Mouse (Mus musculus): ENCODE data around the gene Izumo2. TPM values are rescaled to one million over a fixed set of nuclear protein-coding genes. Genes with fewer than 3 reads are reported as not detected.

Izumo2 gene
- polyA plus RNA-seq (2015; fragmentation: Nextera tagmentation; extraction: Ambion mirVana) = not detected in 2 replicates

DNA sequence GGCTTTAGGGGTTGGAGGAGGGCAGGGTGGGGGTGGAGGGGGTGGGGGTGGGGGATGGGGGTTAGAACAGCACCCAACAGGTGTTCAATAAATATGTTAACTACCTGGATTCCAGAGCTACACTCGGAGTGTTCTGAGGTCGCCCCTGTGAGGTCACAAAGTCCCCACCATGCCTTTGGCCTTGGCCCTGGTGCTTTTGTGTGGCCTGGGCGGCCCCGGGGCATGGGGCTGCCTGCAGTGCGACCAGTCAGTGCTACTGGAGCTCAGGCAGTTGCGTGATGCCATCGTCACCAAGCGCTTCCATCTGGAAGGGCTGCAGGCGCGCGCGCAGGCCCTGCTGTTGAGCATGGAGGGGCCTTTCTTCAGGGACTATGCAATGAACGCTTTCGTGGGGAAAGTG, at the start of gene Izumo2:
Gene Izumo2, plus strand, starts transcription at position 169 of the 400 bp plus-strand sequence.
- H3K27ac ChIP-seq = no peak within 1 kb of the TSS
- WGBS = 69% methylated on average over 14 of the region's 14 CpGs
- H3K4me2 ChIP-seq (replicated peaks) = no peak within 1 kb of the TSS
- H3K36me3 ChIP-seq = no peaks in the 10 kb centered on the region
- H3K9ac ChIP-seq = no peak within 1 kb of the TSS
- no peak for ATAC-seq (ENCODE audit: low FRiP score, low read depth)
- H3K27me3 ChIP-seq = no peaks in the 10 kb centered on the region
- H3K4me3 ChIP-seq = no peak within 1 kb of the TSS
- no peaks in the 10 kb centered on the region for H3K9me3 ChIP-seq
- no peaks in the 10 kb centered on the region for H3K4me1 ChIP-seq

DNA sequence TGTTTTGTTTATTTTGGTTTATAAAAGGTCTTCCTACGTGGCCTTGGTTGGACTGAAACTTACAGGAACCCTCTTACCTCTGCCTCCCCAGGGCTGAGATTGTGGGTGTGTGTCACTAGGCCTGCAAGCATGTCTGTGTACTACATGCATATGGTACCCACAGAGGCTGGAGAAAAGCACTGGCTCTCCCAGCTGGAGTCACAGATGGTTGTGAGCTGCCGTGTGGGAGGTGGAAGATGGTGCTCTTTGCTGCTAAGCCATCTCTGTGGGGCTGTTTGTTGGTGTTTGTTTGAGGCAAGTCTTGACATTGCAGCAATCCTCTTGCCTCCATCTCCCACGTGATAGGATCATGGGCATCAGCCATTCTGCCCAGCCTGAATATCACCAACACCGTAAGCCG, 47.3 kb upstream of the Izumo2 start:
- Histone ChIP-seq H3K27ac (no peak overlapping the region), H3K4me2 (replicated peaks) (no peak overlapping the region), H3K4me1 (peaks cover 6% of the 10 kb centered on the region; the same call in 1 of the 2 replicates), H3K9me3 (no peaks in the 10 kb centered on the region), H3K27me3 (no peaks in the 10 kb centered on the region), H3K36me3 (no peaks in the 10 kb centered on the region), H3K9ac (no peak overlapping the region), H3K4me3 (no peak overlapping the region)
- 75% methylated on average over 5 of the region's 5 CpGs for WGBS
- no peak for ATAC-seq (ENCODE audit: low FRiP score, low read depth)

DNA sequence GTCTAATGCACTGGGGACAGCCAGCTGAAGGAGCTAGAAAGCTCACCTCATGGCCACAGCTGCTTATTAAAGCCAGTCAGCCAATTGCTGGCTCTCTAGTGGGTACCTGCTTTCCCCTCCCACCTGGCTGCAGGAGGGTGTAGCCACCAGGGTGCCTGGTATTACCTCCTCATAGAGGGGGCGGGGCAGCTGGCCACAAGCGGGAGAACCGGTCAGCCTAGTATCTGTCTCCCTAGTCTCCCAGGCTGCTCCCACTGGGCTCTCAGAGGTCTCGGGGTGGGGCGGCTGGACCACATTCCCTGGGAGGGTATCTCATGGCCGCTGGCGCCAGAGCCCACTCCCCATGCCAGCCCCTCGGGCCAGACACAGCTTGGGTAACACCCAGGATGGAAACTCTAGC, 46.4 kb upstream of the Izumo2 start:
- H3K4me1 ChIP-seq = peaks cover 6% of the 10 kb centered on the region; the same call in 1 of the 2 replicates
- no peak overlapping the region for H3K4me2 ChIP-seq (replicated peaks)
- no peaks in the 10 kb centered on the region for H3K36me3 ChIP-seq
- no peak overlapping the region for H3K4me3 ChIP-seq
- 11% methylated on average over 8 of the region's 8 CpGs for WGBS
- H3K27me3 ChIP-seq = peaks cover 2% of the 10 kb centered on the region; the same call in 1 of the 2 replicates
- H3K27ac ChIP-seq = no peak overlapping the region
- H3K9me3 ChIP-seq = no peaks in the 10 kb centered on the region; the same call in 1 of the 2 replicates
- no peak overlapping the region for H3K9ac ChIP-seq
- no peak for ATAC-seq (ENCODE audit: low FRiP score, low read depth)

DNA sequence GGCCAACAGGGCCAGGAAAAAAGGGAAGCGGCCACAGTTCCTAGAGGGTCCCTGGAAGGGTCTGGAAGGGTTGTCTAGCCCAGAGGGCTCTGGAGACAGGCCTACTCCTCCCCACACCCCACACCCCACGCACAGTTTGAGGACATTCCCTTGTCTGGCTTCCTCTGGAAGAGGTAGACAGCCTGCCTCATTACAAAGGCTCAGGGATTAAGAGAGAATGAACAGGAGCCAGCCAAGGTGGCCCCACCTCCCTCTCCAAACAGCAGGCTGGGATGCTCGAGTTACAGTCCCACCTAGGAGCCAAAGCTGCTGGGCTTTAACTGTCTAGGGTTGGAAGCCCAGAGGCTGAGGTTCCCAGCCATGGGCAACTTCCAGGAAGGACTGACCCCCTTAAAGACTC, 46.0 kb upstream of the Izumo2 start:
- no peak overlapping the region for H3K27ac ChIP-seq
- no peaks in the 10 kb centered on the region; the same call in 1 of the 2 replicates for H3K9me3 ChIP-seq
- no peak overlapping the region for H3K4me3 ChIP-seq
- no peak overlapping the region for H3K9ac ChIP-seq
- 5% methylated on average over 3 of the region's 3 CpGs for WGBS
- ATAC-seq (ENCODE audit: low FRiP score, low read depth) = no peak
- H3K4me1 ChIP-seq = peaks cover 6% of the 10 kb centered on the region; the same call in 1 of the 2 replicates
- no peaks in the 10 kb centered on the region for H3K36me3 ChIP-seq
- peaks cover 6% of the 10 kb centered on the region; the same call in 1 of the 2 replicates for H3K27me3 ChIP-seq
- no peak overlapping the region for H3K4me2 ChIP-seq (replicated peaks)

DNA sequence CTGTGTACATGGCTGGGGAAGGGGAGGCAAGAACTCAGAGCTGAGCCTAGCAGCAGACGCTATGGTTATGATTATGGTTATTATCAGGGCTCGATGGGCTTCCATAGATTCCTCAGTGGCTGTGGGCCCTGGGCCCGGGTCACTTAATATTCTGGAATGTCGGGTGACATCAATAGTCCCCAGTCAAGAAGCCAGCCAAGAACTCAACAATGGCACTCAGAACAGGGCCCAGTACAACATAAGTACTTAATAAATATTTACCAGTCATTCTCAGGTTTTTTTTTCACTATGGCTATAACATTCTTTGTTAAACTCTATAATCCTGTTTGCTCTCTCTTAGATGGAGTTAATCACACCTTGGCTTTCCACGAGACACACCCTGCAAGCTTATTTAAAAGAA, 45.0 kb upstream of the Izumo2 start:
- Histone ChIP-seq H3K9me3 (no peaks in the 10 kb centered on the region; the same call in 1 of the 2 replicates), H3K27ac (no peak overlapping the region), H3K4me2 (replicated peaks) (no peak overlapping the region), H3K9ac (no peak overlapping the region), H3K27me3 (peaks cover 16% of the 10 kb centered on the region), H3K4me3 (no peak overlapping the region), H3K4me1 (peaks cover 6% of the 10 kb centered on the region; the same call in 1 of the 2 replicates), H3K36me3 (no peaks in the 10 kb centered on the region)
- WGBS = 86% methylated on average over 5 of the region's 5 CpGs
- no peak for ATAC-seq (ENCODE audit: low FRiP score, low read depth)

DNA sequence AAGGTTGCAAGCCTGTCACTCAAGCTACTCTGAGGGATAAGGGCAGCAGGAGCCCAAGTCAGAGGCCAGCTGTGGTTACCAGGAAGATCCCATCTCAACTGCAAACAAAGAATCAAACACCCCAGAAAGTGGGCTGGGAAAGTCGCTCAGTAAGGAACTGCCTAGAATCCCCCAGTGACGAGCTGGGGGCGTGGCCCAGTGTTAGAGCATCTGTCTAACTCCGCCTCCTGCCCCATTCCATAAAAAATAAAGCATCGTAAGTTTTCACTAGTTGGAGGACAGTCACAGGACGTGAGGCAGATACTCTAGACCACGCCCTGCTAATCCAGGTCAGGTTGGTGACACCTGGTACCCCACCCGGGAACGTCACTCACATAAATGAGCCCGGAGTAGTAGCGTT, 43.8 kb upstream of the Izumo2 start:
- no peak for ATAC-seq (ENCODE audit: low FRiP score, low read depth)
- Histone ChIP-seq H3K4me2 (replicated peaks) (no peak overlapping the region), H3K27ac (no peak overlapping the region), H3K4me1 (peaks cover 6% of the 10 kb centered on the region; the same call in 1 of the 2 replicates), H3K27me3 (peaks cover 25% of the 10 kb centered on the region), H3K9me3 (no peaks in the 10 kb centered on the region; the same call in 1 of the 2 replicates), H3K4me3 (no peak overlapping the region), H3K36me3 (no peaks in the 10 kb centered on the region), H3K9ac (no peak overlapping the region)
- WGBS = 31% methylated on average over 11 of the region's 11 CpGs

DNA sequence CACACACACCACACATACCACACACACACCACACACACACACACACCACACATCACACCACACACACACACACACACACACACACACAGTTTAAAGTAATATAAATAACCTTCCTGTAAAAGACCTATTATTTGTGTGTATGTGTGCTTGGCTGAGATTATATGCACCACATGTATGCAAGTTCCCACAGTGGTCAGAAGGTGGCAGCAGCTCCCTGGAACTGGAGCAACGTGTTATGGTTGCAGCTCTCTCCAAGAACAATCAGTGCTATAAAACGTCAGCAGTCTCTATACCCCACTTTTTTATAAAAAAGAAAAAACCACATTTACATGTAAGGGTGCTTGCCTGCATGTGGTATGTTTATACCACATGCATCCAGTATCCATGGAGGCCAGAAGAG, 42.1 kb upstream of the Izumo2 start:
- H3K9ac ChIP-seq = no peak overlapping the region

DNA sequence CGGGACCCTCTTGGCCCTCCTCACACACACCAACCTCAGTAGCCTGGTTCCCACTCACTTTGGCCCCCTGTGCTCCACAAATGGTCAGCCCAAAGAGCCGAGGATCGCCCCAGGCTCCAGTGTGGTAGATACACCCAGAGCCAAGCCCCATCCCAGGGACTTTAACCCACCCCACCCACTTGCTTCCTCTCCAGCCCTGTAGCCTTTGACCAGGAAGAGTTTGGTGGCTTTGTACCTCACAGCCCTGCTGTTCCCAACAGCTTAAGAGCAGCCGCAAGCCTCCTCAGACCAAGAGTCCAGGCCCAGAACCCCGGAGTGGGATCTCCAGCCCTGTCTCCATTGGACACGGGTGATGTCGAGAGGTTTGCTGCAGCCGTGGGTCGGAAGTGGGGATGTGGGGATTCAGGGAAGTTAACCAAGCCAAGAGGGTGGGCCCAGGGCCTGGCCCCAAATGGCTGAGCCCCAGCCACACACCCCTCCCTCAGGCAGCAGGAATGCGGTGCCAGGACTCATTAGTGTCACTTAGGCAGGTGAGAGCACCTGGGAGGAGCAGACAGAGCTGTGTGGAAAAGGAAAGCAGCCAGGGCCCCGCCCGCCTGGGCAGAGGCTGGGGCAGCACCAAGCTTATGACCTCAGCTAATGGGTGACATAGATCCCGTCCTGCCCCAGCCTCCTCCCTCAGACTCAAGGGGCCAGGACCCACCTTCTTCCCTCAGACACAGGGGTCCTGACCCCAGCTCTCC, 40.4 kb upstream of the Izumo2 start:
- 0 out of 2 replicates have a peak, but pooled peaks cover 6% of the 10 kb centered on the region for H3K4me1 ChIP-seq
- H3K27me3 ChIP-seq = peaks cover 51% of the 10 kb centered on the region
- H3K9ac ChIP-seq = no peak overlapping the region
- no peak overlapping the region for H3K27ac ChIP-seq
- H3K9me3 ChIP-seq = no peaks in the 10 kb centered on the region; the same call in 1 of the 2 replicates
- no peak overlapping the region for H3K4me2 ChIP-seq (replicated peaks)
- no peak overlapping the region for H3K4me3 ChIP-seq
- no peak for ATAC-seq (ENCODE audit: low FRiP score, low read depth)
- no peaks in the 10 kb centered on the region for H3K36me3 ChIP-seq
- WGBS = 64% methylated on average over 13 of the region's 13 CpGs

More for the DNA sequence above, 42.1 kb upstream of the Izumo2 start:
- Histone ChIP-seq H3K36me3 (no peaks in the 10 kb centered on the region), H3K9me3 (no peaks in the 10 kb centered on the region; the same call in 1 of the 2 replicates), H3K4me3 (no peak overlapping the region), H3K4me2 (replicated peaks) (no peak overlapping the region), H3K4me1 (peaks cover 11% of the 10 kb centered on the region; the same call in 1 of the 2 replicates), H3K27ac (no peak overlapping the region), H3K27me3 (peaks cover 42% of the 10 kb centered on the region)
- 84% methylated on average over 2 of the region's 2 CpGs for WGBS
- ATAC-seq (ENCODE audit: low FRiP score, low read depth) = no peak

DNA sequence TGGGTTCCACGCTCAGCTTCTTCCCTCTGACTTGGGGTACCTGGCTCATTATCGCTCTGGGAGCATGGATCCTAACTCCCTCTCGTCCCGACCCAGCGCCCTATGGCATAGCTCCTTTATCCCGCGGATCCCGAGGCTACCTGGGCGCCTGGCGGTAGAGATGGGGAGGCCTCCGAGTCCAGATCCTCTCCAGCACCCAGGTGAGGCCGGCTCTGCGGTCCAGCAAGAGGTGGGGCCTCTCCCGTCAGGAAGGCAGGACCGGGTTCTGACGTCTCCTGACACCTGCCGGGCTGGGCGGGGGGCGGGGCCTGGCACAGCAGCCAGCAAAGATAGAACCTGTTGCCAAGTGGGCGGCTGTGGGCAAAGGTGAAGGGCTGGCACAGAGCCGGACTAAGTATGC, 39.4 kb upstream of the Izumo2 start:
- Histone ChIP-seq H3K4me2 (replicated peaks) (no peak overlapping the region), H3K27ac (no peak overlapping the region), H3K9me3 (no peaks in the 10 kb centered on the region; the same call in 1 of the 2 replicates), H3K36me3 (no peaks in the 10 kb centered on the region), H3K4me1 (0 out of 2 replicates have a peak, but pooled peaks cover 6% of the 10 kb centered on the region), H3K27me3 (peaks cover 51% of the 10 kb centered on the region), H3K9ac (no peak overlapping the region), H3K4me3 (no peak overlapping the region)
- 16% methylated on average over 21 of the region's 21 CpGs for WGBS
- no peak for ATAC-seq (ENCODE audit: low FRiP score, low read depth)

DNA sequence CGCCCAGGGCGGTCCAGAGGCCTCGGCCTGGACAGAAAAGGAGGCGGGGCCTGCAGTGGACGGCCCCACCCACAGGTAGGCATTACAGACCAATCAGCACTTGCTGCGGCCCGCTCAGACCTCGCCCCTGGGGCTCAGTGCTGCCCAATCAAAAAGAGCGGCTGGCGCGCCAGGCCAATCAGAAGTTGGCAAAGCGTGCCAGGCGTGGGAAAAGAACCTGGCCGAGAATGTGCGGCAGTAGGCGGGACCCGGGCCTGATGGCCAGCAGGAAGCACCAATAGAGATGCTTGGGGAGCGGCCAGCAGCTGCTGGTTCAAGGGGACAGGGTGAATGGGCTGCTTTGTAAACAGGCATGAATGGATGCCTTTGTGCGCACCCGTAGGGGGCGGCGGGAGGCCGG, 37.7 kb upstream of the Izumo2 start, which contains the start of gene Myh14:
Gene Myh14, minus strand, starts transcription at position 41 of the 400 bp plus-strand sequence.
- Histone ChIP-seq H3K27ac (no peak within 1 kb of the TSS), H3K9ac (no peak within 1 kb of the TSS), H3K27me3 (peaks cover 51% of the 10 kb centered on the region), H3K4me2 (replicated peaks) (peak within 1 kb of the TSS; percentile 48), H3K4me3 (peak within 1 kb of the TSS; percentile 30), H3K36me3 (no peaks in the 10 kb centered on the region), H3K4me1 (0 out of 2 replicates have a peak, but pooled peaks cover 6% of the 10 kb centered on the region), H3K9me3 (peaks cover 3% of the 10 kb centered on the region; the same call in 1 of the 2 replicates)
- under 1% methylated on average over 23 of the region's 23 CpGs for WGBS
- peak; percentile 90 for ATAC-seq (ENCODE audit: low FRiP score, low read depth)

DNA sequence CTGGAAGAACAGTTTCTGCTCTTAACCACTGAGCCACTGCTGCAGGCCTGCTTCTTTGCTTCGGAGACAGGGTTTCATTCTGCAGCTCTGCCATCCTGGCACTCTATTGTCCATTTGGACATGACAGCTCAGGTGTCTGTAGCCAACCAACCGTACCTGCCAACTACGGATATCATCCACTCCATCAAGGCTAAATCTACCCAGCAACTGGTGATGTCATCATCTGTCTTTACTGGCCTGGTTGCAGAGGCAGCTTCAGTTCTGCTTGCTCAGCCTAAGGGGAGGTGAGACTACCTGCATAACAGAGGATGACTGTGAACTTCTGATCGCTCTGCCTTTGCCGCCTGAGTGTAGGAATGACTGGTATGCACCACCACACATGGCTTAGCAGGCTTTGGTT, 36.3 kb upstream of the Izumo2 start:
- Histone ChIP-seq H3K4me3 (no peak overlapping the region), H3K4me2 (replicated peaks) (no peak overlapping the region), H3K4me1 (0 out of 2 replicates have a peak, but pooled peaks cover 6% of the 10 kb centered on the region), H3K9ac (no peak overlapping the region), H3K36me3 (no peaks in the 10 kb centered on the region), H3K27me3 (peaks cover 49% of the 10 kb centered on the region), H3K27ac (no peak overlapping the region), H3K9me3 (0 out of 2 replicates have a peak, but pooled peaks cover 3% of the 10 kb centered on the region)
- ATAC-seq (ENCODE audit: low FRiP score, low read depth) = no peak
- 64% methylated on average over 5 of the region's 5 CpGs for WGBS

DNA sequence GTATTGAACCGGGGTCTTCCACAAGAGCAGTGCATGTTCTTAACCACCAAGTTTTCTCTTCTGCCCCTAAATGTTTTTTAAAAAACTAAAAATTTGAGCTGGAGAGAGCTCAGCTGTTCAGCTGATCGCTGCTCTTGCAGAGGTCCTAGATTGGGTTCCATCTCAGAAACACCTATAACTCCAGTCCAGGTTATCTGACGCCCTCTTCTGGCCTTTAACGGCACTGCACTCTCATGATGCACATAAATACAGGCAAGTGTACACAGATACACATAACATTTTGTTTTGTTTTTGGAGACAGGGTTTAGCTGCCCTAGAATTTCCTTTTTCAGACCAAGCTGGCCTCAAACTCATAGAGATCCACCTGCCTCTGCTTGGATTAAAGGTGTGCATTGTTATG, 34.0 kb upstream of the Izumo2 start:
- Histone ChIP-seq H3K4me2 (replicated peaks) (no peak overlapping the region), H3K4me1 (0 out of 2 replicates have a peak, but pooled peaks cover 6% of the 10 kb centered on the region), H3K4me3 (no peak overlapping the region), H3K36me3 (no peaks in the 10 kb centered on the region), H3K27me3 (peaks cover 27% of the 10 kb centered on the region), H3K9ac (no peak overlapping the region), H3K9me3 (0 out of 2 replicates have a peak, but pooled peaks cover 3% of the 10 kb centered on the region), H3K27ac (no peak overlapping the region)
- 71% methylated on average over 4 of the region's 4 CpGs for WGBS
- ATAC-seq (ENCODE audit: low FRiP score, low read depth) = no peak

Data from limb, embryonic 13.5 days (tissue).